Mouse (Mus musculus): Measurements from ENCODE around the gene H1fx. TPM values are rescaled to one million over a fixed set of nuclear protein-coding genes. Genes with fewer than 3 reads are reported as not detected.
"Not testable (repeated sequence)": the region's sequence is repeated elsewhere in the genome, so short reads cannot be mapped to it uniquely, and the experiment has no call there.

H1fx gene
- 27.8 and 40.0 TPM in 2 replicates for polyA plus RNA-seq (2015; fragmentation: Nextera tagmentation; extraction: Ambion mirVana)

DNA sequence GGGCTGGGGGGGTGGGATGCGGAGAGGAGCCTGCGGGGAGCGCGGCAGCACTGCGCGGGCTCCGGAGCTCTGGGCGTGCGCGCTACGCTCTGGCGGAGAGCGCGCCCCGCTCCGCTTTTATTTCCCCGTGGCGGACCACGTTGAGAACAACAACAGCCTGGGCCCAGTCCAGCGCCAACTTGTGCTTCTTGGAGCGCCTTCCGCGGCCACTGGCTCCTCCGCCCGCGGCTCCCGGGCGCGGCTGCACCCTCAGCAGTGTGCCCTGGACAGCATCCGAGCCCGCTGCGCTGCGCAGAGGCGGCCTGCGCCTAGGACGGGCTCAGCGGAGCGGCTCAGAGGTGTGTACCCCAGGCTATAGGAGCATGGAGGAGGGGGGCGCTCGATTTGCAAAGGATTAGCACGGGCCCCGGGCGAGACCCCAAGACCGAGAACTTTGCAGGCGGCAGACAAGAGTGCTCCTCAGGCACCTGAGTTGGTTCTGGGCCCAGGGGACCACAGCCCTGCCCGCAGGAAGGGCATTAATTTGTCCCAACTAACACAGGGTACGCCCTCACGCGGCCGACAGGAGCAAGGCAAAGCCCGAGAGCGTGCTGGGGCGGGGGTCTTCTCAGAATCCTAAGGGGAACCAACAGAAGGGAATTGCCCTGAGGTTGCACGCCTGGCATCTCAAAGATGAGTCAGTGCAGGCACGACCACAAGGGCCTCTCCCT lies at the start of gene H1fx:
Gene H1fx (minus strand): TSS at position 91 of the 710 bp plus-strand sequence.
- H3K4me1 ChIP-seq: peaks cover 20% of the 10 kb centered on the region
- peaks cover 27% of the 10 kb centered on the region for H3K36me3 ChIP-seq
- peak within 1 kb of the TSS; percentile 98 for H3K4me3 ChIP-seq
- ATAC-seq (ENCODE audit: low FRiP score, low read depth): peak; percentile 87
- peak within 1 kb of the TSS; percentile 80 for H3K4me2 ChIP-seq (replicated peaks)
- under 1% methylated on average over 55 of the region's 55 CpGs for WGBS
- peak within 1 kb of the TSS; percentile 94 for H3K27ac ChIP-seq
- peak within 1 kb of the TSS; percentile 97 for H3K9ac ChIP-seq
- H3K9me3 ChIP-seq: no peaks in the 10 kb centered on the region
- H3K27me3 ChIP-seq: no peaks in the 10 kb centered on the region

DNA sequence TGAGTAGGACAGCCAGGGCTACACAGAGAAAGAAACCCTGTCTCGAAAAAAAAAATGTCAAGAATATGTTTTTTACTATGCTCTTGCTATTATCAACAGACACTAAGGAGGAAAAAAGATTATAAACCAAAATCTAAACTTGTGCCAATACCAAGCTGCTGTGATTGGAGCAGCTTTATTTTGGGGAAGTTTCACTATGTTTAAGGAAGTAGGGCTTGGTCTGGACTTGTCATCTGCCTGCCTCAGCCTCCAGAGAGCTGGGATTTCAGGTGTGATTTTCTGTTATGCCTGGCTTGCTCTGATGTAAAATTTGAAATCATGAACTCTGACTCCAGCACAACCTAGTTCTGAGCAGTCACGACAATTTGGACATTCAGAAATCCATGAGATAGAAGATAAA lies 49.0 kb upstream of the H1fx start:
- Histone ChIP-seq H3K9me3 (no peaks in the 10 kb centered on the region), H3K27ac (no peak overlapping the region), H3K4me3 (no peak overlapping the region), H3K4me1 (no peaks in the 10 kb centered on the region), H3K27me3 (no peaks in the 10 kb centered on the region), H3K4me2 (replicated peaks) (no peak overlapping the region), H3K9ac (no peak overlapping the region), H3K36me3 (peaks cover 35% of the 10 kb centered on the region)
- 93% methylated on average over 2 of the region's 2 CpGs for WGBS
- no peak for ATAC-seq (ENCODE audit: low FRiP score, low read depth)

DNA sequence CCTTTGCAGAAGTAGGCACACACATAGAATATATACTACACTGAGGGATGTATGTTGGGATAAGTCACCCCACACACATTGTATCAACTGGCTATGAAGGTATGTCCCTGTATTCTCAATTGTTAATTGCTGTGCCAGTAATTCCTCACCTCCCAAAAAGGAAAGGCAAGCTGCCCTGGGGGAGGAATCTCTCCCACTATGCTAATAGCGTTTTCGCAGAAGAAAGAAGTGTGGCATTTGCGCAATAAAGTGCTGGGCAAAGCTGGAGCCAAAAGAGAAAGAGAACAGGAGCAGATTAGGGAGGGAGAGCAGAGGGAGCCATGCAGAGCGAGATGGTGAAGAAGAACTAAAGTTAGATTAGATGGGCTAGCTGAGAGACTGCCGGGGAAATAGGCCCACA lies 46.0 kb upstream of the H1fx start:
- Histone ChIP-seq H3K9me3 (no peaks in the 10 kb centered on the region), H3K9ac (no peak overlapping the region), H3K27ac (no peak overlapping the region), H3K4me2 (replicated peaks) (no peak overlapping the region), H3K27me3 (no peaks in the 10 kb centered on the region), H3K4me3 (no peak overlapping the region), H3K4me1 (no peaks in the 10 kb centered on the region), H3K36me3 (peaks cover 32% of the 10 kb centered on the region)
- ATAC-seq (ENCODE audit: low FRiP score, low read depth): no peak
- 77% methylated on average over 5 of the region's 5 CpGs for WGBS

GRCm38 (mm10) chr6:88023316-88023890 lies 42.0 kb upstream of the H1fx start:
- Histone ChIP-seq H3K9me3 (no peaks in the 10 kb centered on the region), H3K4me1 (peaks cover 10% of the 10 kb centered on the region), H3K27ac (no peak overlapping the region), H3K27me3 (no peaks in the 10 kb centered on the region), H3K9ac (no peak overlapping the region), H3K36me3 (peaks cover 17% of the 10 kb centered on the region), H3K4me3 (no peak overlapping the region), H3K4me2 (replicated peaks) (no peak overlapping the region)
- 95% methylated on average over 10 of the region's 10 CpGs for WGBS
- ATAC-seq (ENCODE audit: low FRiP score, low read depth): no peak

GRCm38 (mm10) chr6:88019154-88019553 lies 37.7 kb upstream of the H1fx start:
- 43% methylated on average over 2 of the region's 2 CpGs for WGBS
- ATAC-seq (ENCODE audit: low FRiP score, low read depth): no peak
- H3K27me3 ChIP-seq: no peaks in the 10 kb centered on the region

DNA sequence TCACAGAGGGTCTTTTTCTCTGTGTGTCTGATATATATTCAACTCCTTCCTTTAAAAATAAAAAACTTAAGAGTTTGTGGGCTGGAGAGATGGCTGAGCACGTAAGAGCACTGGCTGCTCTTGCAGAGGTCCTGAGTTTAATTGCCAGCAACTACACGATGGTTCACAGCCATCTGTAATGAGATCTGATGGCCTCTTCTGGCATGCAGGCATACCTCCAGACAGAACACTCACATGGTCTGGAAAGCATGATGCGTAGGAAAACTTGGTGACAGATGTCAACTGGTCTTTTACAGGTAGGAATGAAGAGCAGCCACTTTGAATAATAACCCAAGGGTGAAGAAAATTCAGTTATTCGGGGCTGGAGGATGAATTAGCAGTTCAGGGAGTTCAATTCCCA lies 36.4 kb upstream of the H1fx start:
- no peak overlapping the region for H3K4me3 ChIP-seq
- H3K4me2 ChIP-seq (replicated peaks): no peak overlapping the region
- H3K9me3 ChIP-seq: no peaks in the 10 kb centered on the region
- H3K4me1 ChIP-seq: peaks cover 21% of the 10 kb centered on the region
- no peaks in the 10 kb centered on the region for H3K27me3 ChIP-seq
- no peak for ATAC-seq (ENCODE audit: low FRiP score, low read depth)
- WGBS: 49% methylated on average over 4 of the region's 4 CpGs
- H3K27ac ChIP-seq: no peak overlapping the region
- peaks cover 14% of the 10 kb centered on the region for H3K36me3 ChIP-seq
- H3K9ac ChIP-seq: no peak overlapping the region

More at GRCm38 (mm10) chr6:88019154-88019553, 37.7 kb upstream of the H1fx start:
- Histone ChIP-seq H3K4me2 (replicated peaks) (no peak overlapping the region), H3K36me3 (peaks cover 5% of the 10 kb centered on the region), H3K27ac (peak overlapping the region; percentile 33; the same call in 1 of the 2 replicates), H3K9me3 (no peaks in the 10 kb centered on the region), H3K4me3 (no peak overlapping the region), H3K9ac (no peak overlapping the region), H3K4me1 (peaks cover 21% of the 10 kb centered on the region)

GRCm38 (mm10) chr6:88015797-88016196 lies 34.4 kb upstream of the H1fx start:
- H3K27me3 ChIP-seq: no peaks in the 10 kb centered on the region
- WGBS: 77% methylated on average over 2 of the region's 2 CpGs
- H3K9ac ChIP-seq: no peak overlapping the region
- H3K27ac ChIP-seq: no peak overlapping the region
- H3K4me1 ChIP-seq: peaks cover 21% of the 10 kb centered on the region
- no peaks in the 10 kb centered on the region for H3K9me3 ChIP-seq
- H3K36me3 ChIP-seq: peaks cover 29% of the 10 kb centered on the region
- no peak for ATAC-seq (ENCODE audit: low FRiP score, low read depth)
- H3K4me2 ChIP-seq (replicated peaks): no peak overlapping the region
- no peak overlapping the region for H3K4me3 ChIP-seq

- ATAC-seq (ENCODE audit: low FRiP score, low read depth): no peak
- H3K4me3 ChIP-seq: no peak overlapping the region
- no peak overlapping the region for H3K27ac ChIP-seq
- 85% methylated on average over 4 of the region's 4 CpGs for WGBS
- H3K4me1 ChIP-seq: peaks cover 11% of the 10 kb centered on the region
- no peaks in the 10 kb centered on the region for H3K27me3 ChIP-seq
- H3K9ac ChIP-seq: no peak overlapping the region
- no peaks in the 10 kb centered on the region for H3K9me3 ChIP-seq
- H3K36me3 ChIP-seq: peaks cover 52% of the 10 kb centered on the region
- H3K4me2 ChIP-seq (replicated peaks): no peak overlapping the region
Measured at GRCm38 (mm10) chr6:88013456-88013855, 32.0 kb upstream of the H1fx start.

DNA sequence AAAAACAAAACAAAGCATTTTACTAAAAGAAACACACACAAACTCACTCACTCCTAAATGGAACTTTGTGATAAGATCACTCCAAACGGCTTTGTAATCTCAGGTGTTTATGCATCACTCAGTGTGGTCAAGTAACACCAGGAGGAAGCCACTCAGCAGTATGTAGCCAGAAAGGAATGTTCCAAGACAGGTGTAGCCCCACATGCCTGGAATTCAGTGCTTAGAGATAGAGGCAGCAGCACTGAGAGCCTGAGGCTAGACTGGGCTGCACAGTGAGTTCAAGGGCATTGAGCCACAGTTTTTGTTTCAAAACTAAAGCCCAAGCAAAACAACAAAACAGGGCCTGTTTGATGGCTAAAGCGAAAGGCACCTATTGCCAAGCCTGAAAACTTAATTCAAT lies 31.2 kb upstream of the H1fx start:
- ATAC-seq (ENCODE audit: low FRiP score, low read depth): no peak
- Histone ChIP-seq H3K9ac (no peak overlapping the region), H3K4me3 (no peak overlapping the region), H3K4me1 (peaks cover 2% of the 10 kb centered on the region; the same call in 1 of the 2 replicates), H3K36me3 (peaks cover 60% of the 10 kb centered on the region), H3K9me3 (no peaks in the 10 kb centered on the region), H3K4me2 (replicated peaks) (no peak overlapping the region), H3K27me3 (no peaks in the 10 kb centered on the region), H3K27ac (no peak overlapping the region)
- 72% methylated on average over 2 of the region's 2 CpGs for WGBS

GRCm38 (mm10) chr6:88011106-88011505 lies 29.7 kb upstream of the H1fx start:
- H3K9me3 ChIP-seq; H3K27ac ChIP-seq; H3K4me3 ChIP-seq; H3K9ac ChIP-seq; H3K27me3 ChIP-seq; ATAC-seq (ENCODE audit: low FRiP score, low read depth); H3K4me1 ChIP-seq; H3K4me2 ChIP-seq (replicated peaks): not testable (repeated sequence)
- H3K36me3 ChIP-seq: peaks cover 75% of the 10 kb centered on the region
- WGBS: 92% methylated on average over 1 of the region's 1 CpGs

GRCm38 (mm10) chr6:88009209-88009608 lies 27.8 kb upstream of the H1fx start:
- no peak overlapping the region; the same call in 1 of the 2 replicates for H3K9ac ChIP-seq
- H3K4me2 ChIP-seq (replicated peaks): no peak overlapping the region
- peaks cover 83% of the 10 kb centered on the region for H3K36me3 ChIP-seq
- no peaks in the 10 kb centered on the region for H3K4me1 ChIP-seq
- no peak for ATAC-seq (ENCODE audit: low FRiP score, low read depth)
- H3K27ac ChIP-seq: no peak overlapping the region
- H3K9me3 ChIP-seq: no peaks in the 10 kb centered on the region
- WGBS: 93% methylated on average over 4 of the region's 4 CpGs
- no peak overlapping the region for H3K4me3 ChIP-seq
- no peaks in the 10 kb centered on the region for H3K27me3 ChIP-seq

DNA sequence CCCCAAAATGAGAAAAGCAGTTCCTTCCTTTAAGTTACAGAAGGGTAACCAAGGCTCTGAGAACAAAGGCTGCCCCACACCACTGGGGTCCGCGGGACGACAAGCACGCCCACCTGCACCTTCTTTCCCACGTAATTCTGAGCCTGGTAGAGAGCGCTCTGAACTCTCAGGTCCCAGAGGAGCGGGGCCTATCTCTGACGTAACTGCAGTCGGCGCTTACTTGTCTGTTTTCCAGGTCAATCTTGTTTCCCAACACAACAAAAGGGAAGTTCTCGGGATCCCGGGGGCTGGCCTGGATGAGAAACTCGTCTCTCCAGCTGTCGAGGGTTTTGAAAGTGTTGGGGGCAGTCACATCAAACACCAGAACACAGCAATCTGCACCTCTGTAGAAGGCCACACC lies 23.3 kb upstream of the H1fx start:
- H3K4me2 ChIP-seq (replicated peaks); H3K9me3 ChIP-seq; H3K27ac ChIP-seq; H3K9ac ChIP-seq; ATAC-seq (ENCODE audit: low FRiP score, low read depth); H3K4me3 ChIP-seq; H3K4me1 ChIP-seq; H3K27me3 ChIP-seq: not testable (repeated sequence)
- 89% methylated on average over 14 of the region's 14 CpGs for WGBS
- peaks cover 94% of the 10 kb centered on the region for H3K36me3 ChIP-seq

Measured in limb, embryonic 13.5 days (tissue).